Mouse (Mus musculus) E14TG2a.4 (cell line): ENCODE data around the gene Capn11.

Experiments
- CTCF ChIP-seq: conservative IDR thresholded peaks from 2 replicates; pipeline ENCODE4 v1.5.1; 2014; ENCODE audit warnings: low read length
- POU5F1 ChIP-seq: IDR thresholded peaks from 2 replicates; pipeline ENCODE4 v1.6.1; 2014; ENCODE audit warnings: low read length, borderline replicate concordance

DNA sequence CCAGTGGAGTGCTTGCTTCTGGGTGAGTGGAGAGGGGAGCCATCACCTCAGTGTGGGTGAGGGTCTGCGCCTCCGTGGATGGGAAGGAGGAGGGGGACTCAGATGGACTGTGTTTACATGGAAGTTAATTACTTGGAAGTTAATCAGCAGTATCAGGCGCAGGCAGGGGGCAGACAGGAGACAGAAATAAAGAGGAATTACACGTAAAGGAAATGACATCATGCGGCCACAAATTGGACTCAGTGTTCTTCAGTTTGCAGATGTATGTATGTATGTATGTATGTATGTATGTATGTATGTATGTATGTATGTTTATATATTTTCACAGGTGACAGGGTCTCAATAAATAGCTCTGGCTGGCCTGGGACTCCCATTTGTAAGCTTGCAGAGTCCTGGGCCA is 47.7 kb upstream of the Capn11 start:
- TF ChIP-seq CTCF (no peak), POU5F1 (no peak)
